ENCODE assay signal across 11 mouse cellular contexts in genomic region chr12:106227563-106227840, GRCm38 (mm10).
A peak's percentile ranks its signal among the peaks of the same experiment; 100 is the strongest.
DNase-seq lines count a peak whose midpoint lies in the region; ATAC-seq and TF ChIP-seq lines count a peak whose summit lies in the region.
"Had no signal": no experiment of that assay in that cellular context is flagged by ENCODE, and none has a peak within 500 bp of the region (broad histone marks: within the 10 kb centered on the region; RNA-seq: fewer than 3 reads in every experiment).

No protein-coding gene starts in this region.

- no peak for TF ChIP-seq POLR2A in cerebellum, adult 2 months (IDR thresholded peaks at IDR 0.05; ENCODE audit: borderline replicate concordance, insufficient read depth, low read length)

- DNase-seq in heart, embryonic 10.5 days (ENCODE audit: low spot score), result no peak
- no peak for DNase-seq in heart, adult 11 months
- no peak for DNase-seq in lung, postnatal 0 days (ENCODE audit: low spot score)
- DNase-seq in right cerebral cortex, postnatal 36 days (ENCODE audit: low spot score in 2 of 2), result no peak
- no peak for DNase-seq in cerebellum, adult 2 months
- no peak for DNase-seq in thymus, adult 18-20 months
- DNase-seq: B cell, adult 2 months; lung, postnatal 10 days had no signal

- no peak for TF ChIP-seq EP300 in lung, postnatal 0 days (IDR thresholded peaks at IDR 0.05)

- no peak overlapping the region; the same call in 1 of the 2 replicates for H3K27ac ChIP-seq in heart, embryonic 10.5 days
- H3K27ac ChIP-seq in lung, embryonic 15.5 days, result no peak overlapping the region
- no peak overlapping the region for H3K27ac ChIP-seq in lung, postnatal 0 days (ENCODE audit: low read length)
- H3K27ac ChIP-seq in limb, embryonic 13.5 days, result no peak overlapping the region
- no peak overlapping the region for H3K27ac ChIP-seq in cerebellum, adult 2 months (ENCODE audit: insufficient read depth, low read length)

- H3K9ac ChIP-seq in lung, embryonic 15.5 days, result no peak overlapping the region
- H3K9ac ChIP-seq in lung, postnatal 0 days (replicated peaks; ENCODE audit: low read depth), result no peak overlapping the region
- H3K9ac ChIP-seq in limb, embryonic 13.5 days, result no peak overlapping the region

- peaks cover 9% of the 10 kb centered on the region; the same call in 1 of the 2 replicates for H3K27me3 ChIP-seq in heart, embryonic 10.5 days (ENCODE audit: insufficient read depth, poor library complexity, severe bottlenecking)
- no peaks in the 10 kb centered on the region for H3K27me3 ChIP-seq in lung, embryonic 15.5 days
- H3K27me3 ChIP-seq in lung, postnatal 0 days (replicated peaks; ENCODE audit: insufficient read depth, low read length), result no peaks in the 10 kb centered on the region
- H3K27me3 ChIP-seq in limb, embryonic 13.5 days, result peaks cover 23% of the 10 kb centered on the region
- no peaks in the 10 kb centered on the region for H3K27me3 ChIP-seq in cerebellum, adult 2 months (ENCODE audit: control insufficient read depth, insufficient read depth, low read length)

- WGBS in heart, embryonic 10.5 days, result 30% methylated on average over 8 of the region's 8 CpGs
- 29% methylated on average over 8 of the region's 8 CpGs for WGBS in lung, embryonic 15.5 days
- 35% methylated on average over 8 of the region's 8 CpGs for WGBS in lung, postnatal 0 days
- 27% methylated on average over 8 of the region's 8 CpGs for WGBS in limb, embryonic 13.5 days
- 32% methylated on average over 8 of the region's 8 CpGs for WGBS in cerebellum, adult 2 months

- no peaks in the 10 kb centered on the region for H3K9me3 ChIP-seq in heart, embryonic 10.5 days
- H3K9me3 ChIP-seq in lung, embryonic 15.5 days, result no peaks in the 10 kb centered on the region
- H3K9me3 ChIP-seq in lung, postnatal 0 days (ENCODE audit: low read length), result no peaks in the 10 kb centered on the region
- H3K9me3 ChIP-seq in limb, embryonic 13.5 days, result no peaks in the 10 kb centered on the region

- peak overlapping the region; percentile 22; the same call in 1 of the 2 replicates for H3K4me2 ChIP-seq in lung, embryonic 15.5 days
- H3K4me2 ChIP-seq in lung, postnatal 0 days (replicated peaks; ENCODE audit: low read depth, low read length), result no peak overlapping the region
- H3K4me2 ChIP-seq in limb, embryonic 13.5 days (replicated peaks), result peak overlapping the region; percentile 53

- no peak for ATAC-seq in lung, embryonic 15.5 days (ENCODE audit: borderline replicate concordance, extremely low read depth, low FRiP score, low TSS enrichment)
- no peak for ATAC-seq in lung, postnatal 0 days
- ATAC-seq in limb, embryonic 13.5 days (ENCODE audit: low FRiP score, low read depth), result no peak

- TF ChIP-seq CTCF in lung, postnatal 0 days (IDR thresholded peaks at IDR 0.05), result no peak
- TF ChIP-seq CTCF in cerebellum, adult 2 months (IDR thresholded peaks at IDR 0.05; ENCODE audit: borderline replicate concordance, insufficient read depth, low read depth, low read length), result no peak

- H3K36me3 ChIP-seq in heart, embryonic 10.5 days, result no peaks in the 10 kb centered on the region
- H3K36me3 ChIP-seq in lung, embryonic 15.5 days, result no peaks in the 10 kb centered on the region
- H3K36me3 ChIP-seq in lung, postnatal 0 days (ENCODE audit: insufficient read depth, low read length), result no peaks in the 10 kb centered on the region
- H3K36me3 ChIP-seq in limb, embryonic 13.5 days, result no peaks in the 10 kb centered on the region

- peaks cover 4% of the 10 kb centered on the region; the same call in 1 of the 2 replicates for H3K4me1 ChIP-seq in heart, embryonic 10.5 days
- no peaks in the 10 kb centered on the region for H3K4me1 ChIP-seq in lung, embryonic 15.5 days
- H3K4me1 ChIP-seq in lung, postnatal 0 days (ENCODE audit: insufficient read depth, low read depth, low read length), result no peaks in the 10 kb centered on the region
- H3K4me1 ChIP-seq in limb, embryonic 13.5 days, result peaks cover 20% of the 10 kb centered on the region; the same call in 1 of the 2 replicates
- no peaks in the 10 kb centered on the region for H3K4me1 ChIP-seq in cerebellum, adult 2 months (ENCODE audit: control insufficient read depth, insufficient read depth, low read length)

- peak overlapping the region; percentile 27; the same call in 1 of the 2 replicates for H3K4me3 ChIP-seq in heart, embryonic 10.5 days
- no peak overlapping the region for H3K4me3 ChIP-seq in lung, embryonic 15.5 days
- no peak overlapping the region for H3K4me3 ChIP-seq in lung, postnatal 0 days (ENCODE audit: low read depth, low read length)
- peak overlapping the region; percentile 15 for H3K4me3 ChIP-seq in limb, embryonic 13.5 days
- no peak overlapping the region for H3K4me3 ChIP-seq in cerebellum, adult 2 months (replicated peaks; ENCODE audit: insufficient read depth, low read depth, low read length)
- H3K4me3 ChIP-seq: erythroblast, embryonic 14.5 days had no signal

Comparison
In these comparisons a context has a peak if more than half of its experiments do, and no peak if none do; other contexts are left out.
1. H3K4me3 ChIP-seq: peak in heart, embryonic 10.5 days (single experiment) and limb, embryonic 13.5 days (single experiment); none in lung, embryonic 15.5 days (single experiment), lung, postnatal 0 days (single experiment) and cerebellum, adult 2 months (single experiment).